Mouse (Mus musculus) effector memory CD4-positive, alpha-beta T cell, adult 5 months (primary cell): ENCODE data around the gene Col19a1. TPM values are rescaled to one million over a fixed set of nuclear protein-coding genes. Genes with fewer than 3 reads are reported as not detected.

Experiments
- polyA plus RNA-seq: library from polyadenylated mRNA; unstranded; fragments of 100-300 nt; shearing (Covaris generic); gene quantifications from one replicate; pipeline ENCODE4 v1.2.1, GENCODE M21; 2017

The Col19a1 gene
- not detected for polyA plus RNA-seq

GRCm38 (mm10) chr1:24587141-24587541 is at the start of gene Col19a1:
Col19a1 (minus strand) TSS chr1:24587472.

Other genes with a start within 250 kb of the Col19a1 start
- gene Lmbrd1, start 91.2 kb upstream of the Col19a1 start, polyA plus RNA-seq: 140 TPM